Mouse (Mus musculus) spleen, postnatal 14 days (tissue): ENCODE measurements around the gene Ddx60.

Experiments
- DNase-seq, 2 experiments: peaks; one replicate each; pipeline ENCODE4 v3.0.0; 2021 to 2022; ENCODE audit warnings: low spot score in 2 of 2

The Ddx60 gene

GRCm38 (mm10) chr8:61985703-61986475 is 58.0 kb downstream of the Ddx60 start:
- no peak for DNase-seq

- no peak for DNase-seq
These were observed 61.6 kb downstream of the Ddx60 start for GRCm38 (mm10) chr8:61989464-61989863.

GRCm38 (mm10) chr8:61992796-61993195 is 64.9 kb downstream of the Ddx60 start:
- no peak for DNase-seq

- DNase-seq: no peak
These were observed 69.2 kb downstream of the Ddx60 start for GRCm38 (mm10) chr8:61997125-61997524.

DNA sequence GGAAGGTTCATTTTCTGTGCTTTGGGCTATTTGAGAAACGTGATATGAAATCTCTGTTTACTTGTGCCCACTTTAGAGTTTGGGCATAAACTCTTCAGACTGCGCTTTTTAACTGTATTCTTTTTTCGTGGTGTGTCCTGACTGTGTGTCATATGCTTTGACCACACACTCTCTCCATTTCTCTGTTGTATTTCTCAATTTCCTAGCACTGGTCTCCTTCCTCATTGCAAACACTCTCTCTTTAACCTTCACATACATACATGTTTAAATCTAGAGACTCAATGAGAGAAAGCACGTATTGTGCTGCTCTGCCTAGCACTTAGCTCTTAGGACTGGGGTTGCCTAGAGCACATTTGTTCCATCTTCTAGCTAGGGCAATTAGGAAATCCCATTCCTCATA is 86.3 kb downstream of the Ddx60 start:
- DNase-seq: no peak

- no peak for DNase-seq
These were observed 86.7 kb downstream of the Ddx60 start for GRCm38 (mm10) chr8:62014582-62014981.

GRCm38 (mm10) chr8:62034351-62034750 is 106.5 kb downstream of the Ddx60 start:
- no peak for DNase-seq

GRCm38 (mm10) chr8:62046809-62047208 is 118.9 kb downstream of the Ddx60 start:
- no peak for DNase-seq

- no peak for DNase-seq
These were observed 132.5 kb downstream of the Ddx60 start for GRCm38 (mm10) chr8:62060357-62060756.

- DNase-seq: no peak
These were observed 140.4 kb downstream of the Ddx60 start for GRCm38 (mm10) chr8:62068305-62068704.

- DNase-seq: no peak
These were observed 152.4 kb downstream of the Ddx60 start for GRCm38 (mm10) chr8:62080195-62080802.

DNA sequence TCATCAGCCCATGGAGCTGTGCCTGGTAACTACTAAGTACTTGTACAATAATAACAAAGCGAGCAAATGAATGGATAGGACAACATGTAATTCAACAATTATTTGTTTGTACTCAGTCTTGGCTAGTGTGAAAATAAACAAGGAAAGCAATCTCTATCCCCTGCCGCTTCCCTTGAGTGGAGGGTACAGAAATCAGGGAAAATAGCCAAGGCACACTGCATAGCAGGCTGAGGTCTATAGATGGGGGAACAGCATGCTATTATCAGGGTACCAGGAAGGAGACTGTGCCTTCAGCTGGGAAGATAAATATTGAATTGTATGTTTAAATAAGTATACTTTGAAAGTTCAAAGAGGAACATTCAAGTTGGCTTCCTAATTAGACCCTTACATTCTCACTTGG is 153.9 kb downstream of the Ddx60 start:
- no peak for DNase-seq
